Mouse (Mus musculus) stomach, embryonic 16.5 days (tissue): ENCODE data around the gene Micall2. TPM values are rescaled to one million over a fixed set of nuclear protein-coding genes. Genes with fewer than 3 reads are reported as not detected.
A peak's percentile ranks its signal among the peaks of the same experiment; 100 is the strongest.

Experiments used
- ATAC-seq: fragments of 200-750 bp; cut with Nextera tagmentation; 2 replicates; pipeline ENCODE4 v1.8.0; 2017; ENCODE audit warnings: moderate number of reproducible peaks, moderate TSS enrichment; ENCODE audit not compliant: insufficient read depth, low FRiP score
- H3K27ac ChIP-seq: fragments of 300-500 bp; sonication (generic); 2 replicates; pipeline ENCODE4 v1.5.1; 2014; ENCODE audit warnings: low read length
- H3K27me3 ChIP-seq: fragments of 300-500 bp; sonication (generic); 2 replicates; pipeline ENCODE4 v1.6.1; 2014; ENCODE audit warnings: low read length, control low read depth, mixed read lengths; ENCODE audit not compliant: control insufficient read depth, insufficient read depth
- H3K36me3 ChIP-seq: fragments of 300-500 bp; sonication (generic); 2 replicates; pipeline ENCODE4 v1.6.1; 2014; ENCODE audit warnings: low read length; ENCODE audit not compliant: control insufficient read depth, insufficient read depth
- H3K4me1 ChIP-seq: fragments of 300-500 bp; sonication (generic); 2 replicates; pipeline ENCODE4 v1.6.1; 2014; ENCODE audit warnings: low read length, control low read depth, mixed read lengths; ENCODE audit not compliant: control insufficient read depth, insufficient read depth
- H3K4me2 ChIP-seq: fragments of 300-500 bp; sonication (generic); 2 replicates; pipeline ENCODE4 v1.6.1; 2014; ENCODE audit warnings: low read depth, low read length, mixed read lengths
- H3K4me3 ChIP-seq: fragments of 300-500 bp; sonication (generic); replicated peaks from 2 replicates; pipeline ENCODE4 v1.5.1; 2014; ENCODE audit warnings: mild to moderate bottlenecking, low read length
- H3K9ac ChIP-seq: fragments of 300-500 bp; sonication (generic); 2 replicates; pipeline ENCODE4 v1.6.1; 2014; ENCODE audit warnings: low read length
- H3K9me3 ChIP-seq: fragments of 300-500 bp; sonication (generic); replicated peaks from 2 replicates; pipeline ENCODE4 v1.6.1; 2016; ENCODE audit warnings: low read length, control low read depth; ENCODE audit not compliant: control insufficient read depth
- WGBS: fragments of 180-500 bp; shearing (Covaris S2); extraction: QIAGEN DNeasy Blood & Tissue Kit; methylation state at CpG from one replicate; pipeline ENCODE4 v1.1.7; 2014; 5-methylcytosine and 5-hydroxymethylcytosine counted together
- microRNA-seq: library from miRNA; unstranded; fragments of <30 nt; microRNA quantifications from one replicate; pipeline ENCODE4, GENCODE M21; 2016
- polyA plus RNA-seq: library from polyadenylated mRNA; unstranded; fragments of >200 nt; fragmentation: Nextera tagmentation; extraction: Ambion mirVana; gene quantifications from 2 replicates; pipeline ENCODE4 v1.2.1, GENCODE M21; 2015

Micall2 gene
- polyA plus RNA-seq, 1 experiment from 2014 or later: 9.3 TPM

DNA sequence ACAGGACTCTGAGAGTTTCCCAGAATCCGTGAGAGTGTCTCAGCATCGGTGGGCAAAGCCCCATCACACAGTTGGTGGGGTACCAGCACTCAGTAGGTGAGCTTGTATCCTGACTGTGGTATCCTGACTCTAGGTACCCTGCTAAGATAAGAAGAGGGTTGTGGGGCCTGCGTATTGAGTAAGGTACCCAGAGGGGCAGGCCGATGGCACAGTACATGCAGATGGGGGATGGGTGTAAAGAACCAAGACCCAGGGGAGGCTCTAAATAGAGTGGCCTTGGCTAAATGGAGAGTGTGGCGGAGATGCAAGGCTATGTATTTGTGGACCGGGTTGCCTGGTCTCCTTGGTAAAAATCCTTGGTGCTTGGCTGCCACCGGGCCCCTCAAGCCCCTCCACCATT, 77.3 kb downstream of the Micall2 start:
- 41% methylated on average over 7 of the region's 7 CpGs for WGBS
- Histone ChIP-seq H3K4me2 (0 out of 2 replicates have a peak overlapping the region, but pooled peaks have one; percentile 12), H3K4me3 (no peak overlapping the region), H3K27ac (no peak overlapping the region), H3K9me3 (no peaks in the 10 kb centered on the region), H3K9ac (no peak overlapping the region), H3K4me1 (no peaks in the 10 kb centered on the region), H3K27me3 (peaks cover 22% of the 10 kb centered on the region), H3K36me3 (no peaks in the 10 kb centered on the region)
- ATAC-seq: no peak

DNA sequence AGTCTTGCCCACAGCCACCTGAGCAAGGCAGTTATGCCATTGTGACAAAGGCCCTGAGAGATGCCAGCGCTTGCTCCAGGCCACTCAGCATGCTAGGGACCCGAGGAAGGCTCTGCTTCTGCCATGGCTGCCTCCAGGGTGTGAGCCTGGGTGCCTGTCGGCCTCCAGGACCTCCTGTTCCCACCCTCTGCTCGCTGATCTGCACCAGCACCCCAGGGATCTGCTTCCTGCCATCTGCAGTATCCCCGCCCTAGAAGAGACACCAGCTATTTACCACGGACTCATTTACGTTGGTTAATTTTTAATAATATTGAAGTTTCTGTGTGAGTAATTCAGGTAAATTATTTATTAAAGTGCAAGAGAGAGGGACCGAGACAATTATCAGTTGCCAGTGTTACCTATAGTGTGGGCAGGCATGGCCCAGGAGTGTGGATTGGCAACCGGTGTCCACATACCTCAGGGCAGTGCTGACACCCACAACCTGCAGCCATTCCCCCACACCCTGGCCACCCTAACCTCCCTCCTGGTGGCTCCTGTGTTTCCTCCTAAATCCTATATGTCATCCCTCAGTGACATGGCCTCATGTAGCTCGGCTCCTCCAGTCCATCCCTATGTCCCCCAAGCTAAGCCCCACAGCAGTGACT, 78.1 kb downstream of the Micall2 start:
- Histone ChIP-seq H3K27ac (no peak overlapping the region), H3K4me2 (no peak overlapping the region), H3K4me1 (no peaks in the 10 kb centered on the region), H3K27me3 (peaks cover 22% of the 10 kb centered on the region), H3K9ac (no peak overlapping the region), H3K36me3 (no peaks in the 10 kb centered on the region), H3K9me3 (no peaks in the 10 kb centered on the region), H3K4me3 (no peak overlapping the region)
- 63% methylated on average over 10 of the region's 10 CpGs for WGBS
- peak; percentile 33; the same call in 1 of the 2 replicates for ATAC-seq

Small RNA genes lying within 50 kb of the gene (microRNA-seq; reads per million reads assigned to microRNA genes)
- not detected for gene Mir7037

Other genes starting within 250 kb of the Micall2 start
- not detected in 2 replicates for gene Uncx, start 192.8 kb downstream of the Micall2 start, polyA plus RNA-seq
- gene Ints1, start 39.3 kb upstream of the Micall2 start, polyA plus RNA-seq: 20.2 and 21.0 TPM in 2 replicates
- 18.9 and 22.3 TPM in 2 replicates for gene Mafk, start 55.2 kb upstream of the Micall2 start, polyA plus RNA-seq
- 39.7 and 42.4 TPM in 2 replicates for gene Tmem184a, start 83.6 kb upstream of the Micall2 start, polyA plus RNA-seq
- gene Gm26938, start 90.1 kb upstream of the Micall2 start, polyA plus RNA-seq: not detected in 2 replicates
- 62.5 and 62.9 TPM in 2 replicates for gene Psmg3, start 90.5 kb upstream of the Micall2 start, polyA plus RNA-seq
- gene Elfn1, start 171.6 kb upstream of the Micall2 start, polyA plus RNA-seq: 0.11 and 0.36 TPM in 2 replicates